In the genomic region with DNA sequence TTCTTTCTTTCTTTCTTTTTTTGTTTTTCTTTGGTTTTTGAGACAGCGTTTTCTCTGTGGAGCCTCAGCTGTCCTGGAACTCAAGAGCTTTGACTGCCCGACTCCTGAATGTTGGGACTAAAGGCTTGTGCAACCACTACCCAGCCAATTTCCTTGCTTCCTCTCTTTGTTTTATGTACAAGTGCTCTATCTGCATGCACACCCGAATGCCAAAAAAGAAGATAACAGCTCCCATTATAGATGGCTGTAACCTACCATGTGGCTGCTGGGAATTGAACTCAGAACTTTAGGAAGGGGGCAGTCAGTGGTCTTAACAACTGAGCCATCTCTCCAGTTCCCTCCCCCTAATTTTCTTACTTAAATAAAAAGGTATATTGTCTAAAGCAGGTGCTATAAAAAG, we compare ENCODE assay signal across 16 mouse cellular contexts.
"Had no signal": no experiment of that assay in that cellular context is flagged by ENCODE, and none has a peak within 500 bp of the region (broad histone marks: within the 10 kb centered on the region; RNA-seq: fewer than 3 reads in every experiment).

No protein-coding gene starts in this region.

- H3K27ac ChIP-seq: neural tube, embryonic 13.5 days; neural tube, embryonic 15.5 days; stomach, embryonic 15.5 days; stomach, postnatal 0 days had no signal

- H3K9me3 ChIP-seq: neural tube, embryonic 13.5 days; neural tube, embryonic 15.5 days; stomach, embryonic 15.5 days had no signal

- H3K4me1 ChIP-seq: neural tube, embryonic 13.5 days; neural tube, embryonic 15.5 days; stomach, embryonic 15.5 days had no signal

- DNase-seq: retina, postnatal 1 day; right cerebral cortex, adult 18-20 months; right cerebral cortex, postnatal 14 days; right cerebral cortex, postnatal 25 days; right cerebral cortex, postnatal 4 days; spleen, adult 18-20 months; thymus, adult 18-20 months; thymus, adult 2 months; thymus, postnatal 14 days; thymus, postnatal 25 days; thymus, postnatal 36 days; thymus, postnatal 4 days had no signal

- H3K9ac ChIP-seq: neural tube, embryonic 13.5 days; neural tube, embryonic 15.5 days; stomach, embryonic 15.5 days had no signal

- H3K4me3 ChIP-seq: neural tube, embryonic 13.5 days; neural tube, embryonic 15.5 days; stomach, embryonic 15.5 days had no signal

- H3K36me3 ChIP-seq: stomach, embryonic 15.5 days had no signal

- H3K27me3 ChIP-seq: neural tube, embryonic 13.5 days; neural tube, embryonic 15.5 days; stomach, embryonic 15.5 days had no signal
